Mouse (Mus musculus) layer of hippocampus, postnatal 14 days (tissue): ENCODE measurements around the gene Skint5. TPM values are rescaled to one million over a fixed set of nuclear protein-coding genes. Genes with fewer than 3 reads are reported as not detected.
"Not testable (repeated sequence)": the region's sequence is repeated elsewhere in the genome, so short reads cannot be mapped to it uniquely, and the experiment has no call there.

ENCODE experiments used
- DNase-seq, 2 experiments: peaks; one replicate each; pipeline ENCODE4 v3.0.0; 2021 to 2022; ENCODE audit warnings: low spot score in 2 of 2, mixed read lengths in 1 of 2
- long read RNA-seq, 2 experiments: library from polyadenylated mRNA; stranded (forward); transcript quantifications; one replicate each; pipeline ENCODE4 v2.0.0; 2021
- total RNA-seq, 2 experiments: library from RNA; stranded (reverse); gene quantifications; 2 replicates each; pipeline ENCODE4 v1.2.3; 2021

Gene Skint5
- not detected for total RNA-seq
- long read RNA-seq, experiment 1, result 0 reads
- long read RNA-seq, experiment 2, result 0 reads

GRCm38 (mm10) chr4:113999403-113999802, at the start of gene Skint5:
Skint5 (minus strand) TSS chr4:113999503.
- no peak for DNase-seq

- DNase-seq, result no peak
These were observed 42.0 kb downstream of the Skint5 start for GRCm38 (mm10) chr4:113957343-113957742.

GRCm38 (mm10) chr4:113764182-113764581, 235.1 kb downstream of the Skint5 start:
- no peak for DNase-seq

GRCm38 (mm10) chr4:113763684-113764083, 235.6 kb downstream of the Skint5 start:
- DNase-seq, result no peak

- DNase-seq, result not testable (repeated sequence)
These were observed 551.1 kb downstream of the Skint5 start for GRCm38 (mm10) chr4:113448230-113448629.

Other genes starting within 250 kb of the Skint5 start
- not detected for gene Skint11, start 163.9 kb upstream of the Skint5 start, total RNA-seq